Mouse (Mus musculus) mature B cell (primary cell): Measurements from ENCODE around the gene Fthl17d.
"Not testable (repeated sequence)": the region's sequence is repeated elsewhere in the genome, so short reads cannot be mapped to it uniquely, and the experiment has no call there.

Source experiments
- in situ Hi-C: fragments of 300-500 bp; cut with MboI; formaldehyde crosslinking; loops from 2 replicates; pipeline ENCODE4 v1.14.3; 2019

Fthl17d gene

DNA sequence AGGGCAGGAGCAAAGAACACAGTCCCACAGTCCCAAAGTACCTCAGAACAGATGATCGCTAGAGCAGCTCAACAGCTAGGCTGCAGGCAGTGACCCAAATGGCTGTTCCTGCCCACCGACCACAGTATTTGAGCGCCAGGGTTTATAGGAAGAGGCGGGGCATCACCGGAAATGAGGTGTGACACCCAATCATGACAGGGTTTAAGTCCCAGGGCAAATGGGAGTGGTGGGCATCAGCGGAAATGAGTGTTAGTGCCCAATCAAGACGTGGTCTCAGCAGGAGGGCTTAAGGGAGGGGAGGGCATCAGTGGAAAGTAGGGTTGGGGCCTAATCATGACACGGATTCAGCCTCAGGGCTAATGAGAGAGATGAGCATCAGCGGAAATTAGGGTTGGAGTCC, at the start of gene Fthl17d:
Gene Fthl17d (minus strand): TSS at position 101 of the 400 bp plus-strand sequence.
- in situ Hi-C loops, result not testable (repeated sequence)

GRCm38 (mm10) chrX:9033193-9033592, 46.6 kb upstream of the Fthl17d start, which contains the start of gene Fthl17e:
Fthl17e (plus strand) TSS chrX:9033493.
- in situ Hi-C loops, result not testable (repeated sequence)

GRCm38 (mm10) chrX:9019481-9019880, 32.9 kb upstream of the Fthl17d start:
- in situ Hi-C loops, result no loop called here

GRCm38 (mm10) chrX:9016079-9016478, 29.5 kb upstream of the Fthl17d start:
- in situ Hi-C loops, result no loop called here

- in situ Hi-C loops, result not testable (repeated sequence)
Measured at GRCm38 (mm10) chrX:8976459-8976858, 10.1 kb downstream of the Fthl17d start, which contains the start of gene Fthl17c. Fthl17c (minus strand) TSS chrX:8976559.

GRCm38 (mm10) chrX:8964618-8965017, 21.9 kb downstream of the Fthl17d start:
- in situ Hi-C loops, result not testable (repeated sequence)

- in situ Hi-C loops, result not testable (repeated sequence)
Measured at GRCm38 (mm10) chrX:8962875-8963274, 23.7 kb downstream of the Fthl17d start, which contains the start of gene Fthl17b. Fthl17b (minus strand) TSS chrX:8962975.

- in situ Hi-C loops, result not testable (repeated sequence)
Measured at GRCm38 (mm10) chrX:8948130-8948805, 38.3 kb downstream of the Fthl17d start.

DNA sequence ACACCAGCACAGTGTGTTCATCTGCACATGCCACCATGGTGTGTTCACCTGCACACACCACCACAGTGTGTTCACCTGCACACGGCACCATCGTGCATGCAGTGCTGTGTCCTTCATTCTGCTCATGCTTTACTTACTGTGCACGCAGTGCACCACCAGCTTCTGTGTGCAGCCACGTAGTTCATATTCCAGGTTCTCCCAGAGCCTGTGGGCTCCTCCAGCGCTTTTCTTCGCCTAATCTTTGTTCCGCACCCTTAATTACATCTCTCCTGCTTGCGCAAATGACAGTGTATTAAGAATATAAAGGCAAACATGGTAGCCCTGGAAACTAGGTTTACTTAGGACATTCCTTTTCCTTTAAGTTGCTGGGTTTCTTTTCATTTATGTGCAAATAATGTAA, 42.5 kb downstream of the Fthl17d start:
- in situ Hi-C loops, result no loop called here
